Mouse (Mus musculus) ES-Bruce4 (cell line): ENCODE results near the gene Manba. TPM values are rescaled to one million over a fixed set of nuclear protein-coding genes. Genes with fewer than 3 reads are reported as not detected.

Experiments used
- H3K27ac ChIP-seq: 2 replicates; pipeline ENCODE4 v1.5.1; 2012; ENCODE audit warnings: low read length, inconsistent platforms; ENCODE audit not compliant: insufficient read depth
- H3K27me3 ChIP-seq: 2 replicates; pipeline ENCODE4 v1.6.1; 2012; ENCODE audit warnings: mild to moderate bottlenecking, low read length, inconsistent platforms; ENCODE audit not compliant: control insufficient read depth, poor library complexity, insufficient read depth, severe bottlenecking
- H3K36me3 ChIP-seq: 2 replicates; pipeline ENCODE4 v1.6.1; 2012; ENCODE audit warnings: inconsistent platforms, mild to moderate bottlenecking, low read length, moderate library complexity; ENCODE audit not compliant: control insufficient read depth, poor library complexity, insufficient read depth, severe bottlenecking
- H3K4me1 ChIP-seq: one replicate; pipeline ENCODE4 v1.8.1; 2011; ENCODE audit warnings: low read length; ENCODE audit not compliant: control insufficient read depth, insufficient read depth
- H3K4me3 ChIP-seq: 2 replicates; pipeline ENCODE4 v1.5.1; 2011; ENCODE audit warnings: low read depth, mild to moderate bottlenecking, low read length
- H3K9ac ChIP-seq: 2 replicates; pipeline ENCODE4 v1.6.1; 2012; ENCODE audit warnings: low read depth, mild to moderate bottlenecking, inconsistent platforms; ENCODE audit not compliant: poor library complexity, severe bottlenecking
- H3K9me3 ChIP-seq: replicated peaks from 2 replicates; pipeline ENCODE4 v1.6.1; 2012; ENCODE audit warnings: mild to moderate bottlenecking, low read length, inconsistent platforms; ENCODE audit not compliant: control insufficient read depth, poor library complexity, insufficient read depth, severe bottlenecking
- CTCF ChIP-seq: IDR thresholded peaks from one replicate; pipeline ENCODE4 v1.8.1; 2011; ENCODE audit warnings: low read depth, low read length
- EP300 ChIP-seq: IDR thresholded peaks from 2 replicates; pipeline ENCODE4 v1.6.1; 2011; ENCODE audit warnings: low read depth, low read length; ENCODE audit not compliant: insufficient read depth
- POLR2A ChIP-seq: IDR thresholded peaks from one replicate; pipeline ENCODE4 v1.8.1; 2011; ENCODE audit warnings: low read length; ENCODE audit not compliant: insufficient read depth
- polyA plus RNA-seq: library from polyadenylated mRNA; stranded (reverse); fragments of >200 nt; gene quantifications from 2 replicates; pipeline ENCODE4 v1.2.4, GENCODE M21; 2011; ENCODE audit warnings: low read depth; ENCODE audit not compliant: missing spikeins, insufficient read depth, insufficient read length

Gene Manba
- polyA plus RNA-seq, 1 experiment: 122 TPM

DNA sequence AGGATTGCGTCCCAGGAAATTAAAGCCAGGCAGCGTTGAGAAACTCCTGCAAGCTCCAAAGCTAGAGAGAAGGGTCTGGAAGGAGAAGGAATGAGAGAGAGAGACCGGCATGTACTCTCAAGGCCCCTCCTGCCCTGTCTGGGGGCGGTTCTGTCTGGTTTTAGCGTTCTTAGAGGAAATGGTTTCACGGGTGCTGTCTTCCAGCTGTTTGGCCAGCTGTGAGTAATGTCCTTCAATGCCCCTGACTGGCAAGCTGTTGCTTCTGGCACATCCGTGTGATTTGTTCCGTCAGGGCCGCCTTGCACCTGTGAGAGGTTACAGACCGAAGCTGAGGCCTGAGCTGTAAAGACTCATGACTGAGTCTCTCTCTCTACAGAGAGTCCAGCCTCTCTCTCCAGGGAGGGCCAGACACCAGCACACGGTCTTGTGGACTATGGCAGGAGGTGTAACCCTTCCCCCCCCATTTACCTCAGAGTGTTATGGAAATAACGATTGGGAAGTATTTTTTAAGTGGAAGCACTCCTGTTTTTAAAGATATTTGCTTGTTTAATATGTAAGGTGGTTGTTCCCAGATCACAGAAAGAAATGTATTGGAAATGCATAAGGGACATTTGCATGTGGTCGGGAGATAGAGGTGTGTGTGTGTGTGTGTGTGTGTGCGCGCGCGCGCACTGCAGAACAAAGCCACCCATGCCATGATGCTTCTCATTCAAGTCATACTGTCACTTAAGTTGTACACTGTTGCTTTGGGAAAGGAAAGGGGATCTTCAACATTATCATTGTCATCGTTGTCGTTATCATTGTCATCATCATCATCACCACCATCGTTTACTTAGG is 95.2 kb downstream of the Manba start:
- H3K9me3 ChIP-seq: no peaks in the 10 kb centered on the region
- H3K27ac ChIP-seq: no peak overlapping the region
- H3K4me1 ChIP-seq: peaks cover 9% of the 10 kb centered on the region

DNA sequence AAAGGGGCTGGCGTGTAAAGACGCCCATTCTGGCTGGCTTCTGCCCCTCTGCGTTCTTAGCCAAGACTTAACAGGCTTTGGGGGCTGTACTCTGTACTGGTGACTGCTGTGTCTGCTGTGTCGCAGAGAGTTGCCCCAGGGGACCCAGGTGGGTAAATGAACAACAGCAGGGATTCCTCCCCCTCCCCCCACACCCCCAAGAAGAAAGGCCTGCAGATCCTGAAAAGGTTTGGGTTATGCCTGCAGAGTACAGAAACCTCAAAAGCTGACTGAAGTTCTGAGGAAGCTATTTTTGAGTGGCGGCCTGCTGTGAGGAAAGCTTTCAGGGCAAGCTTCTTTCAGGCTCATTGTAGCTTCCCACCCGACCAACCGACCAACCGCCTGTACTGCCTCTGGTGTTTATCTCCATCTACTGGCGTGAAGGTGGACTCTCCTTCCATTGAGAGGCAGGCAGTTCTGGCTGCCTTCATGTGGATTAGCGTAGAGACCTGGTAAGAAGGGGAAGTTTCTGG is 96.3 kb downstream of the Manba start:
- H3K9me3 ChIP-seq: no peaks in the 10 kb centered on the region
- no peak overlapping the region for H3K4me3 ChIP-seq
- no peaks in the 10 kb centered on the region for H3K27me3 ChIP-seq
- H3K4me1 ChIP-seq: peaks cover 11% of the 10 kb centered on the region
- no peak for TF ChIP-seq POLR2A
- no peak for TF ChIP-seq EP300
- TF ChIP-seq CTCF: peak; percentile 48
- H3K27ac ChIP-seq: peak overlapping the region; percentile 36
- H3K9ac ChIP-seq: peak overlapping the region; percentile 11; the same call in 1 of the 2 replicates
- H3K36me3 ChIP-seq: no peaks in the 10 kb centered on the region

More for the DNA sequence above, 95.2 kb downstream of the Manba start:
- H3K36me3 ChIP-seq: no peaks in the 10 kb centered on the region
- no peak overlapping the region for H3K9ac ChIP-seq
- no peaks in the 10 kb centered on the region for H3K27me3 ChIP-seq
- H3K4me3 ChIP-seq: no peak overlapping the region
- TF ChIP-seq EP300: no peak

- peaks cover 11% of the 10 kb centered on the region for H3K4me1 ChIP-seq
- H3K4me3 ChIP-seq: no peak overlapping the region
- no peaks in the 10 kb centered on the region for H3K27me3 ChIP-seq
- TF ChIP-seq CTCF (no peak), EP300 (no peak), POLR2A (no peak)
- H3K9ac ChIP-seq: no peak overlapping the region
- 0 out of 2 replicates have a peak overlapping the region, but pooled peaks have one; percentile 36 for H3K27ac ChIP-seq
- 0 out of 2 replicates have a peak, but pooled peaks cover 3% of the 10 kb centered on the region for H3K36me3 ChIP-seq
- no peaks in the 10 kb centered on the region for H3K9me3 ChIP-seq
Measured at GRCm38 (mm10) chr3:135582246-135582645, 96.8 kb downstream of the Manba start.

DNA sequence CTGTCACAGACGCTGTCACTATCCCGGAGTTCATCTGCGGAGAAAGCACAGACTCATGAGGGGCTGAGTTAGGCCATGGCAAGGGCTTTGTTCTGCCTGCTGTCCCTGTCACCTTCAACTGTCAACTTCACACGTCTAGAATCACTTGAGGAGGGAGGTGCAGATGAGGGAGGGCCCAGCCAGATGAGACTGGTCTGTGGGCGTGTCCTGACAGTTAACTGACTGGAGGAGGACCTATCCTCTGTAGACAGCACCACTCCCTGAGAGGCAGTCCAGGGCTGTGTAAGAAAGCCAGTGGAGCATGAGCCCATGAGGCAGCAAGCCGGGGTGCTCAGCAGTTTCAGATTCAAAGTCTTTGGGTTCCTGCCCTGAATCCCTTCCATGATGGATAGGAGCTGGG is 100.1 kb downstream of the Manba start:
- no peak overlapping the region for H3K27ac ChIP-seq
- no peaks in the 10 kb centered on the region for H3K27me3 ChIP-seq
- H3K9ac ChIP-seq: no peak overlapping the region
- no peak overlapping the region for H3K4me3 ChIP-seq
- peaks cover 6% of the 10 kb centered on the region; the same call in 1 of the 2 replicates for H3K36me3 ChIP-seq
- H3K9me3 ChIP-seq: no peaks in the 10 kb centered on the region
- peak; percentile 81; the same call in 1 of the 2 replicates for TF ChIP-seq EP300
- TF ChIP-seq POLR2A: no peak
- TF ChIP-seq CTCF: no peak
- peaks cover 8% of the 10 kb centered on the region for H3K4me1 ChIP-seq

DNA sequence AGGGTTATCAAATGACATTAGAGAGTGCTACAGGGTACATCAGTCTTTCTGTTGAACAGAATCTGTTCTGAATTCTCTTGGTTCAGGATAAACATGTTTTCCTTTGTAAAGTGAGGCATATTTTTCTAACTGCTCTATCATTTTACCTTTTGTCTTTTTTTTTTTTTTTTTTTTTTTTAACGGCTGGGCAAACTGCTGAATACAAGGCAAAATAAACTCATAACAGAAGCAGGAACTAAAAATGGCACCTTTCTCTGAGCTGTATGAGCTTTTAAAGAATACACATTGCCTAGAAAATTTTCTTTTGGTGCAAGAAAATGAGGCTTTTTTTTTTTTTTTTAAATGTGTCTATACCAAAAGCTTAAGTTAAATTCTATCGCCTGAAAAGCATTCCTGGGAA is 100.6 kb downstream of the Manba start:
- H3K9ac ChIP-seq: no peak overlapping the region
- peaks cover 8% of the 10 kb centered on the region for H3K4me1 ChIP-seq
- no peak overlapping the region for H3K4me3 ChIP-seq
- H3K9me3 ChIP-seq: no peaks in the 10 kb centered on the region
- no peak overlapping the region for H3K27ac ChIP-seq
- H3K27me3 ChIP-seq: no peaks in the 10 kb centered on the region
- TF ChIP-seq CTCF (no peak), EP300 (no peak), POLR2A (no peak)
- peaks cover 6% of the 10 kb centered on the region; the same call in 1 of the 2 replicates for H3K36me3 ChIP-seq

GRCm38 (mm10) chr3:135586471-135586880 is 101.1 kb downstream of the Manba start:
- H3K9ac ChIP-seq: no peak overlapping the region
- H3K4me1 ChIP-seq: peaks cover 8% of the 10 kb centered on the region
- no peak for TF ChIP-seq CTCF
- TF ChIP-seq POLR2A: no peak
- no peak for TF ChIP-seq EP300
- H3K4me3 ChIP-seq: no peak overlapping the region
- H3K9me3 ChIP-seq: no peaks in the 10 kb centered on the region
- no peaks in the 10 kb centered on the region for H3K27me3 ChIP-seq
- peaks cover 6% of the 10 kb centered on the region; the same call in 1 of the 2 replicates for H3K36me3 ChIP-seq
- no peak overlapping the region for H3K27ac ChIP-seq
